Mouse (Mus musculus): Measurements from ENCODE around the gene Adgb.

Gene Adgb

DNA sequence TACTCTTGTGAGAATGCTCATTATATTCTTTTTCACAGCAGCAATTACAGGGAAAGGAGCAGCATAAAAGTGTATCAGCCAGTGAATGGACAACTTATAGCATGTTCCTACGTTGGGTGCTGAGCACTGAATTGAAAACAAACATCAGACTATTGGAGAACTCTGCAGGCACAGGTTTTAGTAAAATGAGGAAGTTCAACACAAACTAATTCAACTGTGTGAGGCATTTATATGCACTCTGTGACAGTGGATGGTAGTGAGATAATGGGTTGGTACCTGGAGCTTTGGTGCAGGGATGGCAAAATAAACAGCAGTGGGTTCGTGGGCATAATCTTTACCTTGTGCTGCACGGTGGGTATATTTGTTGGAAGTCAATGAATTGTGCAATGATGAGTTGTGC lies 121.6 kb downstream of the Adgb start:
- no peak for DNase-seq (ENCODE audit: low read depth, low spot score)

DNA sequence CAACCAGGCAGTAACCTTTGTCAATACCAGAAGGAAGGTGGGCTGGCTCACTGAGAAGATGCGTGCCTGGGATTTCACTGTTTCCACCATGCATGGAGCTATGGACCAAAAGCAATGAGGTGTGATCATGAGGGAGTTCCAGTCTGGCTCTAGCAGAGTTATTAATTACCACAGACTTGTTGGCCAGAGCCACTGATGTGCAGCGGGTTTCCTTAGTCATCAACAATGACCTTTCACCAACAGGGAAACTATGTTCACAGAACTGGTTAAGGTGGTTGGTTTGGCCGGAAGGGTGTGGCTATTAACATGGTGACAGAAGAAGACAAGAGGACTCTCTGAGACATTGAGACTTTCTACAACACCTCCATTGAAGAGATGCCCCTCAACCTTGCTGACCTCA lies 128.2 kb downstream of the Adgb start:
- no peak for DNase-seq (ENCODE audit: low read depth, low spot score)

DNA sequence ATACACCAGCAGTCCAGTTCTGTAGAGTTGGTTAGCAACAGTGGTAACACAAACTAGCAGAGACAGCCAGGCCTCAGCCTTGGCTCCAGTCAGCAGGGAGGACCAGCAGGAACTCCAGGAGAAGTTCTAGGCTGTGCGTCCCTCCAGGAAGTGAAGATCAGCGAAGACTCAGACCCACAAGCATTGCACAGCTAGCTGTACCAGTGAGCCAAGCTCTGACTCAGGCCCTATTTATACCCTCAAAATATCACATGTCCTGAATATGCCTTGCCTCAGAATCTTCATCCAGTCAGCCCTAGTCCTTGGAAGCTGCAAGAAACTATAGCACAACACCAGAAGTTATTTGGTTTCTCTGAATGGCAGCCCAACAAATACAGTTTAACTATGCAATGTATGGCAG lies 146.6 kb downstream of the Adgb start:
- no peak for DNase-seq (ENCODE audit: low read depth, low spot score)

DNA sequence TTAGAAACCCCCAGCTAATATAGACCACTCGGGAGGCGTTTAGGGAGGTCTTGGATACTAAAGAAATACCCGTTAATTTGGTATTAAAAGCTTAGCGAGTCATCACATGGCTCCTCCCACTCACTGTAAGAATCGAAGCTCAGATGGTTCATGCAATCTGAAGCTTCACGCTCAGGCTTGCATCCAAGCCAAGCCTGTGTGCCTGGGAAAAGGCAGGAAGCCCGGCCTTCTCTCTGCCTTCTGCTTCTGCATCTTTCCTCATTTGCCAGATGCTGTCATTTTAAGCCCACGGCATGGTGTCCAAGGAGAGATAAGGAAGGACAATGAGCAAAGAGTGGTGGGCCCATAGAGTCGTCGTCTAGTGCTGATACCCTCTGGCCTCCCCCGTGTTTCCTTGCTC lies 149.2 kb downstream of the Adgb start:
- DNase-seq (ENCODE audit: low read depth, low spot score), result no peak

DNA sequence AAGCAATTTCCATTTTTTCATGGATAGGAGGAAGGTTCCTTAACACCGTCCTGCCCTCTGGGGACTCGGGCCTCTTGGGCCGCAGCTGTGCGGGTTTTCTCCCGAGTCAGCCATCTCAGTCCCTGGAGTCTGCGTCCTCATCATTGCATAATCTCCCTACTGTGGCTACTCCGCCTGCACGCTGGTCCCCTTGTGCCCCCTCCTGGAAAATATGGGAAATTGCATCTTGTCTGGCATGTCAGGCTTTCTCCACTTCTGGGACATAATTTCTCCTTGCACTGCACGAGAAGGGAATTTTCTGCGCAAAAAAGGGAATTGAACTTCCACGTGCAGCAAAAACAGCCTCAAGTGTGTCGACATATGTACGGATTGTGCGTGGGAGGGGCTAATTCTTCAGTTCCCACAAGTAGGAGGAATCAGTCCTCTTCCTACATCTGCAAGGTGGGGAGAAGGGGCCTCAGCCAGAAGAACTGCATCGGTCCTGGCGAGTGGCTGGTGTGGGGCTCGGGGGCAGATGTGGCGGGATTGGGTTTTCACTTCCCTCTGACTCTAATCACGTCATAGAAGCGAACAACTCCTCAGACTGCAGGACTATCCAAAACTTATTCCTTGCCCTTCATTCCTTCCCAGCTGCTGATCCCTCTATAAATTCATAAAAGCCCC lies 150.9 kb downstream of the Adgb start:
- peak; percentile 34 for DNase-seq (ENCODE audit: low read depth, low spot score)

DNA sequence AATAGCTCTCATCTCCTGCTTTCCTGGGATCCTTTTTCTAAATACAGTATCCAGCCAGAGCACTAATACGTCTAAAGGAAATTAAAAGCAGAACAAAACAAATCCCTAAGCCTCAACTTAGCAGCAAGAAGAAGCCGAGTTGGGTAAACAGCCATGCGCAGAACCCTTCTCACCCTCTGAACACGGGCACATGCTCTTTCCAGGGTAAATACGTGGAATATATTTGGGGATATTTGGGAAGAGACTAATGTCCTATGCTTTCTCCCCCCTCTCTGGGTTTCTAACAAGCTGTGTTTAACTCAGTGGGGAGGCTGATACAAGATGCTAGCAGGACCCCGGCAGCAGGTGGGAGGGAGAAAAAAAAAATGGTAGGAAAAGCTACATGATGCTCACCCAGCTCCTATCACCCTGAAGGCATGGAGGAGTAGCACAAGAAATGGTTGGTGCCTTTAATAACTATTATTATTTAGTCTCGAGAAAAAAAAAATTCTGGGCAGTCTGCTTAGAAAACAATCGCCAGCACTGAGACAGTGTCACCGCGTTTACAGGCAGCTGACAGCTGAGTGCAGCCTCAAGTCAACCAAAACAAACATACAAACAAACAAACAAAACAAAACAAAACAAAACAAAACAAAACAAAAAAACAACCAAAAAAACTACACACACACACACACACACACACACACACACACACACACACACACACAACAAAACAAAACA lies 151.6 kb downstream of the Adgb start:
- no peak for DNase-seq (ENCODE audit: low read depth, low spot score)

DNA sequence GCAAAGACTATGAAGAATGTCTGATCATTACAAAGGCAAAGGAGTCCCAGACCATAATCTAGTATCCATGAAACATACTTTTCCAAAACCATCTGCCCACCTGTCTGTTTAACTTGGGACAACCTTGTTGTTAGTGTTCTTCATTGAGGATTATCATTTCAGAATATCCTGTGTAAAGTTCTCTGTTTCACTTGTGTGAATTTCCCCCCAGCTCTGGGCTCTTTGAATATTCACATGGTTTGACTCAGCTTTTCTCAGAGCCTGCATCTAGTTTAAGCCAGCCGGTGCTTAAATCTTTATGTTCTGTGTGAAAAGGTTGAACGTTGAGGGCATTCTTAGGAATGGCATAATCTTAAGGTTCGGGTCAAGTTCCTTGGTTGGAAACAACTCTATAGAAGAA lies 154.0 kb downstream of the Adgb start:
- no peak for DNase-seq (ENCODE audit: low read depth, low spot score)

DNA sequence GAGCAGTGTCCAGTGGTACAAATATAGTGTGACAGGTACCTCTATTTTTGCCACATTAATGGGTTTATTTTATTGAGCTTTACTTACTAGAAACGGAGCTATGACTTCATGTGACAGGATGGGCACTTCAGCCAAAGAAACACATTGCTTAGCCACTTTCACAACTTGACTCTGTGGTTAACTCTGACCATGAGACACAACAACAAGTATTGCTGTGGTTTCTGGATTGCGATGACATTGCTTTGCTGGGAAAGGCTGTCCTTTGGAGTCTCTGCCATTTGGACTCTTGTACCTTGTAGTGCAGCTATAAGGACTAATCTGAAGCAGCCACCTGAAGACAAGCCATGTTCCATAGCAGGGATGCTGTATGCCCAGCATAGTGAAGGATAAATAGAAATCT lies 156.5 kb downstream of the Adgb start:
- no peak for DNase-seq (ENCODE audit: low read depth, low spot score)

DNA sequence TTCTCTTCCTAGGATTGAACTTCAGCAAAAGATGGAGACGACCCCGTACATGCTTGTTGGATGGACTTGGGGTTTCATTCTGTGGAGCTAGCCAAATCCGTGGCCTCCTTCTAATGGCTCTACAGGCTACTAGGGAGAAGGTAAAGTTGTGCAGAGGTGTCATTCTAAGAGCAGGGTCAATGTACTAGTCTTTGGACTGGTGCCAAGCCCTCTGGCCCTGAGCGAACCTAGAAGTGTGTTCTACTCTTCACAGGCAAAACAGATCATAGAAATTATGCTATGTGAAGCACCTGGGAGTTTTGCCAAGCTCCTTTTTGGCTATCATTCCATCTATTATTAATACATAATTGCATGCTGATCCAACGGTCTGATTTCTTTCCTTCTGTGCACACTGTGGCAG lies 157.6 kb downstream of the Adgb start:
- DNase-seq (ENCODE audit: low read depth, low spot score), result no peak

DNA sequence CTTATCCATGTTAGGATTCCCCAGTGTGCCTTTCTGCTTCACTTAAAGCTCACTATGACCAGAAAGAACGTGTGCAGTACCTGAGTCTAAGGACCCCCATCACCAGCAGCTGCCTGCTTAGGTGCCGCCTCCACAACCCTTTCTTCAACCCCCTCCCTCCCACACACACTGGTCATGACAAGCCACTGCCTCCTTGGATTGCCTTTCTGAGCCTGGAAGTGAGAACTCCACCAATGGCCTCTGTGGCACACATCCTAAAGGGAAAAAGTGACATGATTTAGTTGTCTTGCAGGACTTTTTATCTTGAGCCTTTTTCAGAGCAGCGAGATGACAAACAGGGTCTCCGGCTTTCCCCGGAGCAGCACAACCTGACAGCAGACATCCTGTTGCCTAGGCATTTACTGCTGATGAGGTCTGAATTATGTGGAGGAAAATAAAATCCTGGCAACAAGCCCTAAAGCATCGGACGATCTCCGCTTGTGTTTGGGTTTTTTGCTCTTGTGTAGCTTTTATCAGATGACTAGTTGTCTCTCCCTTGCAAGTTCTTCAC lies 162.2 kb downstream of the Adgb start:
- no peak for DNase-seq (ENCODE audit: low read depth, low spot score)

DNA sequence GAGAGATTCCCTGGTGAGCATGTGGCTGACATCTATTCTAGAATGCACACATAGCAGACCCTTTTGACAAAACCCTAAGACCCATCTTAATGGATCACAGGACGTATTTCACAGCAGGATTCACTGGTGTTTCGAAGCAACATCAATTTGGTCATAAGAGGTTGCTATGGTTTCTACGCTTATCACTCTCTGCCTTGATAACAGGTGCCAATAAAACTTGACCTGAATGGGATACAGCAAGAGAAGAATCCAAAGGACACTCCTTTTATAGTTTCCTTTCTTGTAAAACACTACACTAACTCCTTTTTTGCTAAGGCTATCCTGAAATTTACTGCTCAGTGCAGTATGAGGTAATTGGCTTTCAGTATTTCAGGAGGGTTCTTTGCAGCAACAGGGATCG lies 163.1 kb downstream of the Adgb start:
- DNase-seq (ENCODE audit: low read depth, low spot score), result no peak

DNA sequence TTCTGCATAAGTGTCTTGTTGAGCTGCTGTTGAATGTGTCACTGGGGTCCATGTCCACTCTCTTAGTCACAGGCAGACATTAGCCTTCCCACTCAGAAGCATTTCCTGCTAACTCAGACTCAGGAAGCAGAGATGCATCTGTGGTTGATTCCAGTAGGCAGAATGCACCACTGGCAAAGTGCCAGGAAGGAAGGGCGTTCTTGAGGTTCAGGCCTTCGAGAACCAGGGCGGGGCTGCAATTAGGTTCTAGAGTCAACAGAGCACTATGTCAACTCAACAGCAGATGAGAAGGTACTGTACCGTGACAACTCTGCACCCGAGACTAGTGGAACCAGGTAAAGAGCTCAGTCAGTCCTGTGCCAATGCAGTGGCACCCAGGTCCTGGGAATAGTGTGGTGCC lies 164.7 kb downstream of the Adgb start:
- no peak for DNase-seq (ENCODE audit: low read depth, low spot score)

DNA sequence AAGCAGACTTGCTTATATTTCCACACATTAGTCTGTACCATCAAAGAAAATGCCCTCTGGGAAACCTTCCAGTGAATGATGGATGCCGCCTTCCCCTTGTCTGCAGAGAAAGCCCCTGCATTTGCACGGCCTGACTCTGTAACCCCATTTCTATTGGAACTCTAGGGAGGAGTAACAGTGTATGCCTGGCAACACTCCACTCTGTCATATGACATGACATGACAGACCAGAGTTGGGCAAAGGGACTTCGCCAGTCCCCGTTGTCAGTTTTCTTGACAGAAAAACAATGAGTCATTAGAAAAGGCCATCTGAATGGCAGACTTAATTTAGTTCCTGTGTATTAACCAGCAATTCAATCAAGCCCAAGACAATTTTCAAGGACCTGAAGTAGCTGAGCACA lies 167.8 kb downstream of the Adgb start:
- no peak for DNase-seq (ENCODE audit: low read depth, low spot score)

DNA sequence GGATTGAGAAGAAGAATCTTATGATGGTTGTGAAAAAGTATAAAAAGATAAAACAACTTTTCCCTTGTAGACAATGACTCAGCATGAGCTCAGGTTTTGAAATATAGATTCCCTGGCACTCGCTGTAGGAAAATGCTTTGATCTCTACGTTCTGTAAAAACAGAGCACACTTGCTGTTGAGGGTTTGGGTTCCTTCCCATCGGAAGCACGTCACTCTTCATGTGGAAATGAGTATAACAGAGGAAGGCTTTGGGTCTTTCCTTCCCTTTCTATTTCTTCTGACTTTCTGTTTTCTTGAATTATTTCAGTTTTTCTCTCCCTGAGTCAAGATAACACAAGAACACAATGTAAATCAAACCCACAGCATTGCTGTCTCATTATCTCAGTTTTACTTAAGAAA lies 170.4 kb downstream of the Adgb start:
- no peak for DNase-seq (ENCODE audit: low read depth, low spot score)

DNA sequence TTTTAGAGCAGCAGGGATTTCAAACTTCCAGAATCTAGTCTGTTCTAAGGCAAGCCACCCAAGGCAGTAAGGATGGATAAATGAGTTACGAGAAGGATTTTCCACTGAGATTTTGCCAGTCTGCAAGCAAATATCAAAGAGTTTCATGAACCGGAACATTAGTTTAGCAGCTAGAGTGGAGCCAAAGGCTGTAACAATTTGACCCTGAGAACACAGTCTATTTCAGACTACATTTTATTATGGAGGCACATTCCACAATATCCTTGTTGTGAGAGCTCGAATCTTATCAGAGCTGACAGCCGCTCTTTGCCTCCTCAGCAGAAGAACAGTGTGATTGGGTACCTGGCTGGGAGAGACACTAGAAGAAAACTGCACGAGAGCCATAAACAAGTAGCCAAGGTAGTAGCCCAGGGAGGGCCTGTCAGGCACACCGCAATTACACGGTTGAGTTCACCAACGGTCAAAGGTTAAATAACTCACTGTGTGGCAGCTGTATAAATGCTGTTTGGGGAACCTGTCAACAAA lies 171.1 kb downstream of the Adgb start:
- no peak for DNase-seq (ENCODE audit: low read depth, low spot score)

DNA sequence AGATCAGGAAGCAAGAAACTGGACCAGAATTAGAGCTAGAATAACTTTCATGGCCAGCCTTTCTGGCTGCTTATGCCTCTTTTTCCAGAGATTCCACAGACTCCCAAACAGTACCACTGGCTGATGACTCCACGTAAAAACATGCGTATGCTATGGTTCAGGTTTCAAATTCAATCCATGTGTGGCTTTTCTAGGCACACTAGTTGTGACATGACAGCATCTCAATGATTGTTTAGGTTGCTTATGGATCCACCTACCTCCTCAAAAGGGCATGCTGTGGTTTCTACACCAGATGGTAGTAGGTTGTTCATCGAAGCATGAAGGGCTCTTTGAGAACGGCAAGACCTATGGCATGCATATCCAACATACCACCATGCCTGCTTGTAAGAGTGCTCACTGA lies 172.1 kb downstream of the Adgb start:
- DNase-seq (ENCODE audit: low read depth, low spot score), result no peak

DNA sequence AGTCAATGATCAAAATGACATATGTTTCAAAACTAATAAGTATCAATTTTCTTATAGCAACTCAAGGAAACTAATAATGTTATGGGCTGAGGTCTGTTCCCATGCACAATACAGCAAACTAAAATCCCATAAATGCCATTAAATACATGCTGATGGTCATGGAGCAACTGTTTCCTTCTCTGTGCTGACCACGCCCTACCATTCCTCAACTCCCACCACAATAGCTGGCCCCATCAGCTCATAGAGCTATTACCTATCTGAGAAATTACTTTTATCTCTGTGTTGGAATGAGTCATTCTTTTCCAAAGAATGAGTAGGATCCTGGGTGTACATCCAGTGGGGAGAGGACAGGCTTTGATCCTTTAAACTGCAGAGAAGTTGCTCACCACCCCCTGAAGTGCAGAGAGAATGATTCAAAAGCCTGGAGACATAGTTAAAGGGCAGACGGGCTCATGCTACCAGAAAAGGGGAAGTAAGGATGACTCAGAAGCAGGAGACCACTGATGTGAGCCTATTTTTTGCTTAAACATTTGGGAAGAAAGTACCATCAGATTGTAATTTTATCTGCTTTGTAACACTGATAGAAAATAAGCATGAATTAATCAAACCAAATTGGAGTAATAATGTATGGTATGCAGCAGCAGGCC lies 184.8 kb downstream of the Adgb start:
- no peak for DNase-seq (ENCODE audit: low read depth, low spot score)

All from WW6 (cell line).